Mouse (Mus musculus) thymus, adult 18-20 months (tissue): ENCODE data around the gene Mapkap1.
"Not testable (repeated sequence)": the region's sequence is repeated elsewhere in the genome, so short reads cannot be mapped to it uniquely, and the experiment has no call there.

Source experiments
- DNase-seq, 2 experiments: peaks; one replicate each; pipeline ENCODE4 v3.0.0; 2022; ENCODE audit warnings: mixed read lengths in 2 of 2

The Mapkap1 gene

DNA sequence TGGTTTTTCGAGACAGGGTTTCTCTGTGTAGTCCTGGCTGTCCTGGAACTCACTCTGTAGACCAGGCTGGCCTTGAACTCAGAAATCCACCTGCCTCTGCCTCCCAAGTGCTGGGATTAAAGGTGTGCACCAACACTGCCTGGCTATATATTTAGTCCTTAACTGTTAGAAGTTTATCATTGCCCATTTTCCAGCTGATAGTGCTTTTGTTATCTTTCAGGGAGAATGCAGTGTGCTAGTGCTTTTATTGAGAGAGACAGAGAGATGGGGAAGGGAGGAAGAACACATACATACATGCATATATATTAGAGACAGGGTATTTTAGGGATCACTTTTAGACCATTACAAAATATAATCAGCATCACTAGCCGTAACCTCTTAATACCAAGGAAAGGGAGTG, 26.3 kb downstream of the Mapkap1 start:
- not testable (repeated sequence) for DNase-seq

GRCm38 (mm10) chr2:34436321-34436720, 29.8 kb downstream of the Mapkap1 start:
- no peak for DNase-seq

DNA sequence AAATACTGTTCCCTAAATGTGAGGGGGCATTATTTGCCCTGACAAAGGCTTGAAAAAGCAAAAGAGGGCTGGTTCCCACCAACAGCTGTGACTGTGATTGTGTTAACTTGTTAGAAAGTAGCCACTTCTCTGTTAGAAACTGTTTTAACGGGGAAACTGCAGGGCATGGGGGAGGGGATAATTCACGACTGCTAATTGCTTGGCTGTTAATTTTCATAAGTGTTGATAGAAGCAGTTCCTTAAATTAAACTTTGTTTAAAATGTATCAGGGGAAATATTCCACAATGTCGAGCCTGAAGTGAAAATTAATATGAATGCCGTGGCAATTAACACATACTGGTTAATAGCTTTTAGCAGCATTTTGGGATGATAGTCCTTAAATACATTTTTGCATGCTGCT, 42.2 kb downstream of the Mapkap1 start:
- DNase-seq: no peak

DNA sequence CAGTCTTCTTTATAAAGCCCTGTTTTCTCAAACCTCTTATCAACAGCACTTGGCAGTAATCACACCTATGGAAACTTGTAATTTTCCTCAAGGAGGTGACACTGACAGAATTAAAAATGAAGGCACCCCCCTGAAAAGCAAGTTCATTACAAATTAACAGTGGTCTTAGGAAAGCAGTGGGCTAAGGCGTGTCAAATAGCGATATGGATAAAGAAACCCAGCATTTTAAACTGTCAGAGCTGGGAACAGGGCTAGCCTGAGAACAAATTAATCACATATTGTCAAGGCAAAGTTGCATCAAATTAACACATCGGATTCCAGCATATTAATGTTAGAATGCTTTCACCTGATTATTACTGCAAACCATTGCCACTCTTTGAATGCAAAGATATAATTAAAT, 55.9 kb downstream of the Mapkap1 start:
- DNase-seq: no peak

- DNase-seq: no peak
Measured at GRCm38 (mm10) chr2:34468559-34469141, 62.1 kb downstream of the Mapkap1 start.

GRCm38 (mm10) chr2:34469324-34469723, 62.8 kb downstream of the Mapkap1 start:
- DNase-seq: no peak

DNA sequence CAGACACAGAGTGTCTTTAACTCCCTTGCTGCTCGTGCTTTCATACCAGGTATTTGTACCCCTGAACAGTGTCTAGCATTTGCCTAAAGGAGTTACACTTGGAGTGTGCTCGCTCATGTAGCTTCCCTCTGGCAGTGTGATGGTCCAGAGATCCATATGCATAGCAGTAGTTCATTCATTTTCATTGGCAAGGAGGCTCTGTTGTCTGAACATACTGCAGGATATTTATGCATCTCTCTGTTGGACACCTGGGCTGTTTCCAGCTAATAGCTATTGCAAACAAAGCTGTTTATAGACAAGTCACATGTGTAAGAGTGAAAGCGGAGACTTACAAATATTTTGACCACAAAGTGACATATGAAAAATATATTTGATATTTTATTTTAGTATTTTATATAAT, 67.2 kb downstream of the Mapkap1 start:
- no peak for DNase-seq

GRCm38 (mm10) chr2:34481401-34481800, 74.8 kb downstream of the Mapkap1 start:
- no peak for DNase-seq

DNA sequence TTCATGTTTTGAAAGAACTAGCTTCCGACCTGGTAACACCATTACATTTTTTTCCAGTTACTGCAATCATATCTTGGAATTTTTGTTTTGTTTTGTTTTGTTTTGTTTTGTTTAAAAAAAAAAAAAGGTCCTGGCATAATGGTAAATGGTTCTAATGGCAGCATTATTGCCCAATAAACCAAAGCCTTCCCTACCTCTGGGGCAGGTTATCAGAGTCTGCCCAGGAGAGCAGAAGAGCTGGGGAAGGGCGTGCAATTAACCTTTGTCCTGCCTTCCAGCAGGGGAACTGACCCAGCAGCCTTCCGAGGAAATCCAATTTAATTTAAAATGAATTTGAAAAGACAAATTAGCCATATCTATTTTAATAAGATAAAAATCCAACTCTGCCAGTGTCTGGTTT, 75.5 kb downstream of the Mapkap1 start:
- DNase-seq: no peak

- DNase-seq: no peak
Measured at GRCm38 (mm10) chr2:34482531-34482930, 76.0 kb downstream of the Mapkap1 start.

DNA sequence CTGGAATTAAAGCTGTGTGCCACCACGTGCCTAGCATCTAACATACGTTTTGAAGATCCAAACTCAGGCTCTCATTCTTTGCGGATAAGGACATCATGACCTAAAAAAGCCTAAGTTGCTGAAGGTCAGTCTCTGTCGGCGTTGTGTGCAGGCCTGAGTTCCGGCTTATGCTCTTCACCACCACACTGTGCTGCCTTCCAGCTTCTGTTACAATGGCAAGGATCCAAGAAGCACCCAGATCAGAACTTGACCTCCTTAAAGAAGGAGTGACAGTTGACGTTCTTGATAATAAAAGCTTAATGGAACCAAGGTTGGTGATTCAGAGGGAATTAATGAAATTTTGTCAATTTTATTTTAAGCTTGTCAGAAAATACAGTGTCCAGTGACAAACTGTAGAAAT, 80.7 kb downstream of the Mapkap1 start:
- DNase-seq: no peak

DNA sequence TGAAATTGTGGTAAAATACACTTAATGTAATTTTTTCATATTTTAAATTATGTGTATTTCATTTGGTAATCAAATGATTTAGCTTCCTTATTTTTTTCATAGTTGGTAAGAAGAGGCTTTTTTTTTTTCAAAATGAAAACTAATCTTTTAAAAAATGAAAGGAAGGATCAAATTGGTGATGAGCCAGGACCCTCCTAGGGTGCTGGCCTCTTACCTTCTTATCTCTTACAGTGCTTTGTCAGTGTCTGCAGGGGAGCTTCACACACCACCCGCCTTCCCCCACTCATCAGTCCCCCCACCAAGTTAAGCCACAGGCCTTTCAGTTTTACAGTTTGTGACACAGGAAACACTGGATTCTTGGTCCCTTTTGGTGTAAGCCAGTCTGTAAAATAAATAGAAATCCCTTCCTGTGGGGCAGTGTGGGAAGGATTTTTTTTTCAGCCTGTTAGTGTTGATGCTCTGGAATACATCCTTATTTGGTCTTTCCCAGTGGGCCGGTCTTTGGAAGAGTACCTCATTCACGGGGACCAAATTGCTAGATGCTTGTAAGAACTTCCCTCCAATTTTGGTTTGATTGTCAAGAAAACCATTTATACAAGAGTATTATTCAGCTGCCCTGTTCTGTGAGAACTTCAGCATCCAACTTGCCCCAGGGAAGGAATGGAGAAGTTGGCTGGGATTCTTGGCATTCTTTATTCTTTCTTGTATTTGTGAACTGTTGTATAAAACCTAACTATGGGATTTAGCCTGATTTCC, 97.6 kb downstream of the Mapkap1 start:
- DNase-seq: no peak

- not testable (repeated sequence) for DNase-seq
Measured at GRCm38 (mm10) chr2:34506162-34506561, 99.6 kb downstream of the Mapkap1 start.

DNA sequence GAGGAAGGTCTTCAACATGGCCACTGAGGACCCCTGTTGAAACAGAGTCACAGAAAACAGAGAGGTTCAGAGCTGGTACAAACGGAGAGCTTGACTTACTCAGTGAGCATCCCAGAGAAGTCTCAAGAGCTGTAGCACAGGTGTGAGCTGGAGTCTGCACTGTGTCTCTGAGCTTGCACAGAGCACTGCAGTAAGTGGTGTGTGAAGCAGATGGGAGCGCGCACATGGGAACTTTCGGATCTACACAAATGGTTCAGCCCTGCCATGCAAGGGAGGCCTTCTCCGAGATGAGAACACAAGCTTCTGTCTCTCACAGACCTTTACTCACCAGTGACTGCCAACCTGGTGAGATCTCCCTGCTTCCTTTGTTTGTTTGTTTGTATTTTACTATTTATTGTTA, 103.3 kb downstream of the Mapkap1 start:
- no peak for DNase-seq

- DNase-seq: no peak
Measured at GRCm38 (mm10) chr2:34515263-34515662, 108.7 kb downstream of the Mapkap1 start.

DNA sequence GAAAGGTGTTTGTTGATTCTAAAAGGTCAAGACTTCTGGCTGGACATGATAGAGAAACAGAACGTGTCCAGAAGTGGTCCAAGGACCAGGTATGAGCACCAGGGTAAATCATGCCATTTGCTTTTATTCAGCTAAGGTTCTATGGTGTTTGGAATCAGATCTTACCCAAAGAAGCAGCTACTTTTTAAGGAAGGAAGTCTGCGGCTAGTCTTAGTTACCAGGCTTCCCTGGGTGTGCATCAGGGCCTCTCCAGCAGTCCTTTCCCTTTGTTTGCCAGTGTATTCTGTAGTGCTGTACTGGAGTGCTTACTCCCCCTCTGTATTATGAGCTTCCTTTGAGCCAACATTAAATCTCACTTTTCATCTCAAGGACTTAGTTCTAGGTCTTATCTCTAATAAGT, 111.5 kb downstream of the Mapkap1 start:
- DNase-seq: no peak

GRCm38 (mm10) chr2:34518526-34518925, 112.0 kb downstream of the Mapkap1 start:
- DNase-seq: no peak

GRCm38 (mm10) chr2:34519525-34519924, 113.0 kb downstream of the Mapkap1 start:
- no peak for DNase-seq

DNA sequence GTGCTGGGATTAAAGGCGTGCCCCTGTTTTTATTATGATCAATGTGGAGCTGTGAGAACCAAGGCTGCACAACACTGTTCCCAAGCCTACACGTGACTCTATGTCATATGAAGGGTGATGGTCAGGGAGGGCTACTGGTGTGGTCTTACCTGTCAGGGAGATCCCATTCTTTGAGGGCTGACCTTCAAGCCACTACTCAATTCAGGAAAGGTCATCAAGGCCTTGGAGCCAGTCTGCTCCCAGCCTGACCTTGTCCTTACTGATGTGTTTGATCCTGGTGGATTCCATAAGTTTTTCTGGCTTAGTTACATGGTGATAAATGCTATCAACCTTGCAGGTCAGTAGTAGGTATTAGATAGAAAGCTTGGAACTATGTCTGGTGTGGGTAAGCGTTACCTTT, 114.8 kb downstream of the Mapkap1 start:
- DNase-seq: no peak

- no peak for DNase-seq
Measured at GRCm38 (mm10) chr2:34526527-34527371, 120.2 kb downstream of the Mapkap1 start.

DNA sequence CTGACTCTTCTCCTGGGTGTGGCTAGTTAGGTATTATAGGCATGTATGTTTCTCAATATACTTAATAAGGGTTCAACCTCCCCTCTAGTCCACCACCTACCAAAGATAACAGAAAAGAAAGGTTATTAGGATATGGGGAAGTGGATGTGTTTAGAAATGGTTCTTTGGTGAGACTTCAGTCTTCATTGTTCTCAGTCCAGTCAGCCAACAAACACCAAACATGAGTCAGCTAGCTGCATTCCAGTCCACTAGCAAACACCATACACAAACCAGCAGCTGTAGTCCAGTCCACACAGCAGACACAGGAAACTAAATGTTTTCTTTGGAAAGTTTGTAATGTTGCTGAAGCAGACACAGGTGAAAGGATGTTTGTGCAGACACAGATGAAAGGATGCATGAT, 121.9 kb downstream of the Mapkap1 start:
- no peak for DNase-seq

- DNase-seq: no peak
Measured at GRCm38 (mm10) chr2:34530042-34530441, 123.5 kb downstream of the Mapkap1 start.

GRCm38 (mm10) chr2:34531801-34532298, 125.3 kb downstream of the Mapkap1 start:
- DNase-seq: no peak

GRCm38 (mm10) chr2:34532394-34532793, 125.8 kb downstream of the Mapkap1 start:
- DNase-seq: no peak
